Mouse (Mus musculus): ENCODE data around the gene Lpar6. TPM values are rescaled to one million over a fixed set of nuclear protein-coding genes. Genes with fewer than 3 reads are reported as not detected.

Lpar6 gene
- polyA plus RNA-seq, 1 experiment from 2014 or later = 17.8 TPM

- 81% methylated on average over 3 of the region's 3 CpGs for WGBS
- H3K4me3 ChIP-seq (ENCODE audit: low read depth, low read length) = no peak overlapping the region
- H3K27me3 ChIP-seq (ENCODE audit: control insufficient read depth, insufficient read depth, low read length) = no peaks in the 10 kb centered on the region
- no peak overlapping the region for H3K27ac ChIP-seq (ENCODE audit: low read depth, low read length)
- H3K9me3 ChIP-seq (ENCODE audit: control insufficient read depth, low read length) = no peaks in the 10 kb centered on the region
- no peaks in the 10 kb centered on the region for H3K4me1 ChIP-seq (ENCODE audit: control insufficient read depth, insufficient read depth, low read length)
- no peak overlapping the region for H3K9ac ChIP-seq (ENCODE audit: low read length)
- no peak overlapping the region for H3K4me2 ChIP-seq
- DNase-seq (ENCODE audit: low spot score, missing footprints) (no peak), ATAC-seq (ENCODE audit: low FRiP score) (0 out of 2 replicates have a peak, but pooled peaks have one; percentile 7)
- no peaks in the 10 kb centered on the region for H3K36me3 ChIP-seq (ENCODE audit: control insufficient read depth, insufficient read depth, low read length)
Measured at GRCm38 (mm10) chr14:73226346-73226745, 11.3 kb upstream of the Lpar6 start.

- 50% methylated on average over 1 of the region's 1 CpGs for WGBS
- H3K4me2 ChIP-seq = no peak overlapping the region
- H3K9me3 ChIP-seq (ENCODE audit: control insufficient read depth, low read length) = no peaks in the 10 kb centered on the region
- ATAC-seq (ENCODE audit: low FRiP score) (no peak), DNase-seq (ENCODE audit: low spot score, missing footprints) (no peak)
- no peaks in the 10 kb centered on the region for H3K27me3 ChIP-seq (ENCODE audit: control insufficient read depth, insufficient read depth, low read length)
- H3K36me3 ChIP-seq (ENCODE audit: control insufficient read depth, insufficient read depth, low read length) = no peaks in the 10 kb centered on the region
- H3K4me3 ChIP-seq (ENCODE audit: low read depth, low read length) = no peak overlapping the region
- no peaks in the 10 kb centered on the region for H3K4me1 ChIP-seq (ENCODE audit: control insufficient read depth, insufficient read depth, low read length)
- no peak overlapping the region for H3K27ac ChIP-seq (ENCODE audit: low read depth, low read length)
- H3K9ac ChIP-seq (ENCODE audit: low read length) = no peak overlapping the region
Measured at GRCm38 (mm10) chr14:73226849-73227248, 10.8 kb upstream of the Lpar6 start.

GRCm38 (mm10) chr14:73231286-73231982, 6.3 kb upstream of the Lpar6 start:
- no peak overlapping the region for H3K4me2 ChIP-seq
- H3K4me3 ChIP-seq (ENCODE audit: low read depth, low read length) = no peak overlapping the region
- DNase-seq (ENCODE audit: low spot score, missing footprints) (no peak), ATAC-seq (ENCODE audit: low FRiP score) (no peak)
- WGBS = 22% methylated on average over 5 of the region's 5 CpGs
- H3K36me3 ChIP-seq (ENCODE audit: control insufficient read depth, insufficient read depth, low read length) = no peaks in the 10 kb centered on the region
- 0 out of 2 replicates have a peak overlapping the region, but pooled peaks have one; percentile 20 for H3K27ac ChIP-seq (ENCODE audit: low read depth, low read length)
- H3K4me1 ChIP-seq (ENCODE audit: control insufficient read depth, insufficient read depth, low read length) = peaks cover 10% of the 10 kb centered on the region; the same call in 1 of the 2 replicates
- H3K9me3 ChIP-seq (ENCODE audit: control insufficient read depth, low read length) = no peaks in the 10 kb centered on the region
- H3K9ac ChIP-seq (ENCODE audit: low read length) = no peak overlapping the region
- H3K27me3 ChIP-seq (ENCODE audit: control insufficient read depth, insufficient read depth, low read length) = no peaks in the 10 kb centered on the region

GRCm38 (mm10) chr14:73234468-73235031, 3.1 kb upstream of the Lpar6 start:
- Histone ChIP-seq H3K27me3 (ENCODE audit: control insufficient read depth, insufficient read depth, low read length) (no peaks in the 10 kb centered on the region), H3K4me1 (ENCODE audit: control insufficient read depth, insufficient read depth, low read length) (peaks cover 10% of the 10 kb centered on the region; the same call in 1 of the 2 replicates), H3K4me3 (ENCODE audit: low read depth, low read length) (no peak overlapping the region), H3K27ac (ENCODE audit: low read depth, low read length) (no peak overlapping the region), H3K4me2 (no peak overlapping the region), H3K36me3 (ENCODE audit: control insufficient read depth, insufficient read depth, low read length) (no peaks in the 10 kb centered on the region), H3K9ac (ENCODE audit: low read length) (no peak overlapping the region), H3K9me3 (ENCODE audit: control insufficient read depth, low read length) (no peaks in the 10 kb centered on the region)
- 10% methylated on average over 2 of the region's 2 CpGs for WGBS
- DNase-seq (ENCODE audit: low spot score, missing footprints) (no peak), ATAC-seq (ENCODE audit: low FRiP score) (no peak)

- Histone ChIP-seq H3K27ac (ENCODE audit: low read depth, low read length) (peak overlapping the region; percentile 95), H3K9me3 (ENCODE audit: control insufficient read depth, low read length) (no peaks in the 10 kb centered on the region), H3K4me2 (peak overlapping the region; percentile 54), H3K4me1 (ENCODE audit: control insufficient read depth, insufficient read depth, low read length) (peaks cover 10% of the 10 kb centered on the region; the same call in 1 of the 2 replicates), H3K9ac (ENCODE audit: low read length) (peak overlapping the region; percentile 77), H3K4me3 (ENCODE audit: low read depth, low read length) (peak overlapping the region; percentile 56), H3K36me3 (ENCODE audit: control insufficient read depth, insufficient read depth, low read length) (no peaks in the 10 kb centered on the region), H3K27me3 (ENCODE audit: control insufficient read depth, insufficient read depth, low read length) (no peaks in the 10 kb centered on the region)
- WGBS = under 1% methylated on average over 20 of the region's 20 CpGs
- DNase-seq (ENCODE audit: low spot score, missing footprints) = peak; percentile 96
- peak; percentile 89 for ATAC-seq (ENCODE audit: low FRiP score)
Measured at GRCm38 (mm10) chr14:73238498-73239250, 979 bp downstream of the Lpar6 start.

GRCm38 (mm10) chr14:73239291-73239690, 1.6 kb downstream of the Lpar6 start:
- H3K4me2 ChIP-seq = peak overlapping the region; percentile 54
- no peaks in the 10 kb centered on the region for H3K9me3 ChIP-seq (ENCODE audit: control insufficient read depth, low read length)
- peak overlapping the region; percentile 56 for H3K4me3 ChIP-seq (ENCODE audit: low read depth, low read length)
- H3K4me1 ChIP-seq (ENCODE audit: control insufficient read depth, insufficient read depth, low read length) = peaks cover 8% of the 10 kb centered on the region; the same call in 1 of the 2 replicates
- H3K9ac ChIP-seq (ENCODE audit: low read length) = peak overlapping the region; percentile 77
- no peaks in the 10 kb centered on the region for H3K36me3 ChIP-seq (ENCODE audit: control insufficient read depth, insufficient read depth, low read length)
- WGBS = 0% methylated on average over 6 of the region's 6 CpGs
- ATAC-seq (ENCODE audit: low FRiP score) (peak; percentile 72), DNase-seq (ENCODE audit: low spot score, missing footprints) (peak; percentile 96)
- no peaks in the 10 kb centered on the region for H3K27me3 ChIP-seq (ENCODE audit: control insufficient read depth, insufficient read depth, low read length)
- H3K27ac ChIP-seq (ENCODE audit: low read depth, low read length) = peak overlapping the region; percentile 95

- no peak for DNase-seq (ENCODE audit: low spot score, missing footprints)
- H3K27me3 ChIP-seq (ENCODE audit: control insufficient read depth, insufficient read depth, low read length) = no peaks in the 10 kb centered on the region
- no peak overlapping the region for H3K4me2 ChIP-seq
Measured at GRCm38 (mm10) chr14:73239857-73240256, 2.2 kb downstream of the Lpar6 start.

GRCm38 (mm10) chr14:73244061-73244597, 6.4 kb downstream of the Lpar6 start:
- no peak for DNase-seq (ENCODE audit: low spot score, missing footprints)
- Histone ChIP-seq H3K27ac (ENCODE audit: low read depth, low read length) (no peak overlapping the region), H3K27me3 (ENCODE audit: control insufficient read depth, insufficient read depth, low read length) (no peaks in the 10 kb centered on the region), H3K4me3 (ENCODE audit: low read depth, low read length) (no peak overlapping the region), H3K36me3 (ENCODE audit: control insufficient read depth, insufficient read depth, low read length) (no peaks in the 10 kb centered on the region), H3K9ac (ENCODE audit: low read length) (no peak overlapping the region), H3K4me1 (ENCODE audit: control insufficient read depth, insufficient read depth, low read length) (no peaks in the 10 kb centered on the region), H3K4me2 (no peak overlapping the region), H3K9me3 (ENCODE audit: control insufficient read depth, low read length) (no peaks in the 10 kb centered on the region)
- whole genome bisulfite sequencing = 100% methylated on average over 2 of the region's 2 CpGs
- ATAC-seq (ENCODE audit: low FRiP score) = no peak

More at GRCm38 (mm10) chr14:73239857-73240256, 2.2 kb downstream of the Lpar6 start:
- ATAC-seq (ENCODE audit: low FRiP score) = no peak
- no peak overlapping the region for H3K27ac ChIP-seq (ENCODE audit: low read depth, low read length)
- no peaks in the 10 kb centered on the region for H3K36me3 ChIP-seq (ENCODE audit: control insufficient read depth, insufficient read depth, low read length)
- H3K9ac ChIP-seq (ENCODE audit: low read length) = no peak overlapping the region
- WGBS = 50% methylated on average over 3 of the region's 3 CpGs
- H3K9me3 ChIP-seq (ENCODE audit: control insufficient read depth, low read length) = no peaks in the 10 kb centered on the region
- peaks cover 3% of the 10 kb centered on the region; the same call in 1 of the 2 replicates for H3K4me1 ChIP-seq (ENCODE audit: control insufficient read depth, insufficient read depth, low read length)
- H3K4me3 ChIP-seq (ENCODE audit: low read depth, low read length) = no peak overlapping the region
